In genomic region chr19:57586172-57586571, GRCm38 (mm10) we compare ENCODE assay signal across 10 mouse cellular contexts. TPM values are rescaled to one million over a fixed set of nuclear protein-coding genes. Genes with fewer than 3 reads are reported as not detected.
DNase-seq lines count a peak whose midpoint lies in the region; ATAC-seq and TF ChIP-seq lines count a peak whose summit lies in the region.
"Had no signal": no experiment of that assay in that cellular context is flagged by ENCODE, and none has a peak within 500 bp of the region (broad histone marks: within the 10 kb centered on the region; RNA-seq: fewer than 3 reads in every experiment).

No protein-coding gene starts in this region.

- intact Hi-C loops in heart, adult 2 months (cut with DNase I) = no loop called here

- peaks cover 9% of the 10 kb centered on the region for H3K4me1 ChIP-seq in heart, embryonic 13.5 days
- no peaks in the 10 kb centered on the region for H3K4me1 ChIP-seq in heart, adult 2 months (ENCODE audit: control insufficient read depth, insufficient read depth, low read length)
- H3K4me1 ChIP-seq in midbrain, embryonic 14.5 days (ENCODE audit: control insufficient read depth, insufficient read depth, low read length) = no peaks in the 10 kb centered on the region
- H3K4me1 ChIP-seq in midbrain, embryonic 15.5 days = peaks cover 11% of the 10 kb centered on the region; the same call in 1 of the 2 replicates
- H3K4me1 ChIP-seq in intestine, postnatal 0 days (replicated peaks; ENCODE audit: control insufficient read depth, insufficient read depth, low read length) = no peaks in the 10 kb centered on the region
- H3K4me1 ChIP-seq: hindbrain, embryonic 15.5 days had no signal

- no peaks in the 10 kb centered on the region for H3K36me3 ChIP-seq in heart, embryonic 13.5 days
- no peaks in the 10 kb centered on the region for H3K36me3 ChIP-seq in heart, adult 2 months (ENCODE audit: control insufficient read depth, insufficient read depth, low read length)
- H3K36me3 ChIP-seq in midbrain, embryonic 14.5 days (ENCODE audit: control insufficient read depth, insufficient read depth, low read length) = no peaks in the 10 kb centered on the region
- no peaks in the 10 kb centered on the region for H3K36me3 ChIP-seq in midbrain, embryonic 15.5 days (replicated peaks)
- H3K36me3 ChIP-seq in intestine, postnatal 0 days (ENCODE audit: control insufficient read depth, insufficient read depth) = no peaks in the 10 kb centered on the region
- H3K36me3 ChIP-seq: hindbrain, embryonic 15.5 days had no signal

- TF ChIP-seq CTCF in heart, adult 2 months (IDR thresholded peaks at IDR 0.05) = no peak
- TF ChIP-seq CTCF in intestine, postnatal 0 days (IDR thresholded peaks at IDR 0.05; ENCODE audit: low read depth) = no peak

- TF ChIP-seq EP300 in heart, adult 2 months (IDR thresholded peaks at IDR 0.05; ENCODE audit: insufficient read depth, low read depth, low read length) = no peak

- peak overlapping the region; percentile 55 for H3K4me2 ChIP-seq in heart, embryonic 13.5 days
- no peak overlapping the region for H3K4me2 ChIP-seq in midbrain, embryonic 14.5 days (ENCODE audit: low read length)
- no peak overlapping the region for H3K4me2 ChIP-seq in midbrain, embryonic 15.5 days
- H3K4me2 ChIP-seq in intestine, postnatal 0 days (replicated peaks; ENCODE audit: low read depth) = 0 out of 2 replicates have a peak overlapping the region, but pooled peaks have one; percentile 13
- H3K4me2 ChIP-seq: hindbrain, embryonic 15.5 days had no signal

- H3K79me2 ChIP-seq in heart, adult 2 months (replicated peaks; ENCODE audit: control insufficient read depth, insufficient read depth, low read length) = no peaks in the 10 kb centered on the region

- peaks cover 4% of the 10 kb centered on the region; the same call in 1 of the 2 replicates for H3K27me3 ChIP-seq in heart, embryonic 13.5 days (replicated peaks)
- no peaks in the 10 kb centered on the region for H3K27me3 ChIP-seq in heart, adult 2 months (ENCODE audit: control insufficient read depth, insufficient read depth, low read length)
- H3K27me3 ChIP-seq in midbrain, embryonic 14.5 days (ENCODE audit: control insufficient read depth, insufficient read depth, low read length) = no peaks in the 10 kb centered on the region
- no peaks in the 10 kb centered on the region for H3K27me3 ChIP-seq in midbrain, embryonic 15.5 days (replicated peaks)
- H3K27me3 ChIP-seq in intestine, postnatal 0 days (replicated peaks; ENCODE audit: control insufficient read depth, insufficient read depth, low read length) = no peaks in the 10 kb centered on the region
- H3K27me3 ChIP-seq: hindbrain, embryonic 15.5 days had no signal

- H3K9me3 ChIP-seq in heart, embryonic 13.5 days = no peaks in the 10 kb centered on the region
- H3K9me3 ChIP-seq in midbrain, embryonic 14.5 days (ENCODE audit: control insufficient read depth, low read length) = no peaks in the 10 kb centered on the region
- H3K9me3 ChIP-seq in midbrain, embryonic 15.5 days = no peaks in the 10 kb centered on the region
- H3K9me3 ChIP-seq in intestine, postnatal 0 days (ENCODE audit: control insufficient read depth) = no peaks in the 10 kb centered on the region
- H3K9me3 ChIP-seq: hindbrain, embryonic 15.5 days had no signal

- 14% methylated on average over 10 of the region's 10 CpGs for WGBS in heart, embryonic 13.5 days
- 16% methylated on average over 10 of the region's 10 CpGs for WGBS in heart, adult 2 months
- 29% methylated on average over 10 of the region's 10 CpGs for WGBS in midbrain, embryonic 14.5 days
- 29% methylated on average over 10 of the region's 10 CpGs for WGBS in midbrain, embryonic 15.5 days
- WGBS in intestine, postnatal 0 days = 24% methylated on average over 10 of the region's 10 CpGs

- peak overlapping the region; percentile 20 for H3K4me3 ChIP-seq in heart, embryonic 13.5 days
- H3K4me3 ChIP-seq in heart, adult 2 months = no peak overlapping the region
- H3K4me3 ChIP-seq in midbrain, embryonic 14.5 days (replicated peaks; ENCODE audit: low read depth, low read length) = no peak overlapping the region
- H3K4me3 ChIP-seq in midbrain, embryonic 15.5 days = no peak overlapping the region
- H3K4me3 ChIP-seq in intestine, postnatal 0 days (ENCODE audit: low read depth, low read length) = no peak overlapping the region
- H3K4me3 ChIP-seq: hindbrain, embryonic 15.5 days had no signal

- DNase-seq in heart, adult 2 months = no peak
- DNase-seq in midbrain, embryonic 14.5 days = peak; percentile 35
- DNase-seq in yolk sac, embryonic 10.5 days (ENCODE audit: low spot score) = peak; percentile 44
- DNase-seq in frontal cortex, postnatal 10 days (ENCODE audit: low spot score in 2 of 2) = no peak
- DNase-seq in adrenal gland, postnatal 25 days = no peak
- DNase-seq: B cell, adult 2 months had no signal

- TF ChIP-seq POLR2A in heart, adult 2 months (IDR thresholded peaks at IDR 0.05; ENCODE audit: insufficient read depth, low read depth, low read length) = no peak

- H3K27ac ChIP-seq in heart, embryonic 13.5 days (replicated peaks) = no peak overlapping the region
- no peak overlapping the region for H3K27ac ChIP-seq in heart, adult 2 months
- no peak overlapping the region for H3K27ac ChIP-seq in midbrain, embryonic 14.5 days (replicated peaks; ENCODE audit: low read depth, low read length)
- no peak overlapping the region for H3K27ac ChIP-seq in midbrain, embryonic 15.5 days
- H3K27ac ChIP-seq in intestine, postnatal 0 days (ENCODE audit: low read depth, low read length) = no peak overlapping the region
- H3K27ac ChIP-seq: hindbrain, embryonic 15.5 days had no signal

- no peak for ATAC-seq in heart, embryonic 13.5 days (ENCODE audit: extremely low read depth, insufficient number of reproducible peaks, low FRiP score, low TSS enrichment)
- no peak for ATAC-seq in midbrain, embryonic 14.5 days (ENCODE audit: low FRiP score, low TSS enrichment)
- no peak for ATAC-seq in midbrain, embryonic 15.5 days (replicated peaks)
- ATAC-seq in intestine, postnatal 0 days = no peak

- peak overlapping the region; percentile 54 for H3K9ac ChIP-seq in heart, embryonic 13.5 days
- no peak overlapping the region for H3K9ac ChIP-seq in heart, adult 2 months (ENCODE audit: low read depth, low read length)
- H3K9ac ChIP-seq in midbrain, embryonic 14.5 days (replicated peaks; ENCODE audit: low read length) = no peak overlapping the region
- no peak overlapping the region for H3K9ac ChIP-seq in midbrain, embryonic 15.5 days
- H3K9ac ChIP-seq in intestine, postnatal 0 days (ENCODE audit: low read depth, low read length) = no peak overlapping the region
- H3K9ac ChIP-seq: hindbrain, embryonic 15.5 days had no signal

RNA-seq across cellular contexts. Expression of gene Atrnl1, which starts 24.7 kb away (rescaled TPM):
- polyA plus RNA-seq in heart, embryonic 13.5 days (2015; fragmentation: Nextera tagmentation; extraction: Ambion mirVana) = 2.6 and 2.8 TPM in 2 replicates
- 10 to 100 TPM; 13.4 to 14.2 TPM for total RNA-seq in heart, adult 2 months (2021)
- polyA plus RNA-seq in heart, adult 2 months (2012; rRNA removed) = 6.3 and 10.0 TPM in 2 replicates
- polyA plus RNA-seq in midbrain, embryonic 14.5 days (2014; fragmentation: Nextera tagmentation; extraction: Ambion mirVana) = 10.4 and 11.6 TPM in 2 replicates
- polyA plus RNA-seq in midbrain, embryonic 15.5 days (2015; fragmentation: Nextera tagmentation; extraction: Ambion mirVana) = 9.4 and 9.8 TPM in 2 replicates
- 2.5 and 2.6 TPM in 2 replicates for polyA plus RNA-seq in intestine, postnatal 0 days (2015; fragmentation: Nextera tagmentation; extraction: Ambion mirVana)
- total RNA-seq in adrenal gland, postnatal 25 days (2021) = 26.9 and 29.3 TPM in 2 replicates

Comparison
In these comparisons a context has a peak if more than half of its experiments do, and no peak if none do; other contexts are left out.
1. H3K4me2 ChIP-seq: peak in heart, embryonic 13.5 days (single experiment) and intestine, postnatal 0 days (single experiment); none in midbrain, embryonic 14.5 days (single experiment) and midbrain, embryonic 15.5 days (single experiment).
2. DNase-seq: peak in midbrain, embryonic 14.5 days (single experiment) and yolk sac, embryonic 10.5 days (single experiment); none in heart, adult 2 months (0 of 2), frontal cortex, postnatal 10 days (0 of 2) and adrenal gland, postnatal 25 days (single experiment).